Mouse (Mus musculus) CH12.LX (cell line): ENCODE data around the gene Kif3b. TPM values are rescaled to one million over a fixed set of nuclear protein-coding genes. Genes with fewer than 3 reads are reported as not detected.

Source experiments
- DNase-seq: peaks from one replicate; pipeline ENCODE4 v3.0.0-alpha.2; 2013; ENCODE audit errors: extremely low read depth
- H3K27ac ChIP-seq: 2 replicates; pipeline ENCODE4 v1.5.1; 2012; ENCODE audit warnings: low read depth, mild to moderate bottlenecking, control low read depth, moderate library complexity; ENCODE audit not compliant: insufficient read depth
- H3K27me3 ChIP-seq: replicated peaks from 2 replicates; pipeline ENCODE3; 2012; ENCODE audit warnings: inconsistent platforms
- H3K36me3 ChIP-seq, 2 experiments: replicated peaks in 1 of 2; 2 replicates each; pipeline versions ENCODE3 to v1.6.1; 2012; ENCODE audit warnings: inconsistent platforms in 1 of 2, low read length in 1 of 2, mild to moderate bottlenecking in 1 of 2, mixed read lengths in 1 of 2, moderate library complexity in 1 of 2; ENCODE audit not compliant: control insufficient read depth in 1 of 2, insufficient read depth in 1 of 2
- H3K4me1 ChIP-seq, 2 experiments: 2 replicates each; pipeline ENCODE4 v1.6.1; 2012; ENCODE audit warnings: inconsistent platforms in 1 of 2, moderate library complexity in 1 of 2; ENCODE audit not compliant: insufficient read depth in 2 of 2, control insufficient read depth in 1 of 2
- H3K4me2 ChIP-seq: 2 replicates; pipeline ENCODE4 v1.6.1; 2012; ENCODE audit warnings: low read depth, mild to moderate bottlenecking, control low read depth; ENCODE audit not compliant: poor library complexity, insufficient read depth, severe bottlenecking
- H3K4me3 ChIP-seq, 3 experiments: fragments of 150-350 bp in 1 of 3; sonication (generic) in 1 of 3; replicated peaks in 1 of 3; 2 replicates each; pipeline versions ENCODE3 to v1.5.1; 2011 to 2012; ENCODE audit warnings: low read depth in 2 of 3, low read length in 2 of 3, mild to moderate bottlenecking in 2 of 3, moderate library complexity in 2 of 3, control low read depth in 1 of 3, improper control_type of control experiment in 1 of 3, inconsistent platforms in 1 of 3, mixed read lengths in 1 of 3; ENCODE audit not compliant: poor library complexity in 1 of 3
- H3K79me2 ChIP-seq: replicated peaks from 2 replicates; pipeline ENCODE4 v1.6.1; 2012; ENCODE audit warnings: mild to moderate bottlenecking, moderate library complexity; ENCODE audit not compliant: control insufficient read depth, poor library complexity, insufficient read depth, severe bottlenecking; ENCODE audit errors: extremely low read depth
- H3K9ac ChIP-seq: 2 replicates; pipeline ENCODE4 v1.6.1; 2012; ENCODE audit warnings: low read depth, mild to moderate bottlenecking, control low read depth, moderate library complexity; ENCODE audit not compliant: insufficient read depth
- H3K9me3 ChIP-seq: replicated peaks from 2 replicates; pipeline ENCODE3; 2012; ENCODE audit warnings: low read length, inconsistent platforms, mixed read lengths
- BHLHE40 ChIP-seq: IDR thresholded peaks from 2 replicates; pipeline ENCODE4 v1.6.1; 2011; ENCODE audit warnings: mild to moderate bottlenecking, low read depth, low read length, improper control_type of control experiment
- CHD2 ChIP-seq: IDR thresholded peaks from 2 replicates; pipeline ENCODE4 v1.6.1; 2011; ENCODE audit warnings: low read length, improper control_type of control experiment
- CTCF ChIP-seq, 2 experiments: IDR thresholded peaks in 1 of 2; conservative IDR thresholded peaks in 1 of 2; 2 replicates each; pipeline ENCODE4 v1.5.1; 2011 to 2012; ENCODE audit warnings: low read depth in 2 of 2, low read length in 2 of 2, improper control_type of control experiment in 1 of 2, inconsistent platforms in 1 of 2, mild to moderate bottlenecking in 1 of 2, moderate library complexity in 1 of 2
- E2F4 ChIP-seq: IDR thresholded peaks from 2 replicates; pipeline ENCODE4 v1.6.1; 2011; ENCODE audit warnings: low read depth, low read length, improper control_type of control experiment; ENCODE audit not compliant: insufficient replicate concordance
- EP300 ChIP-seq: IDR thresholded peaks from 2 replicates; pipeline ENCODE4 v1.6.1; 2011; ENCODE audit warnings: low read length, improper control_type of control experiment
- HCFC1 ChIP-seq: IDR thresholded peaks from 2 replicates; pipeline ENCODE4 v1.6.1; 2012; ENCODE audit warnings: low read depth, mild to moderate bottlenecking, inconsistent platforms, low read length, improper control_type of control experiment
- IRF4 ChIP-seq: IDR thresholded peaks from 2 replicates; pipeline ENCODE4 v1.6.1; 2014; ENCODE audit warnings: low read depth, mild to moderate bottlenecking, inconsistent platforms, low read length, improper control_type of control experiment
- JUN ChIP-seq: IDR thresholded peaks from 2 replicates; pipeline ENCODE4 v1.6.1; 2011; ENCODE audit warnings: low read depth, mild to moderate bottlenecking, low read length, improper control_type of control experiment, moderate library complexity; ENCODE audit not compliant: insufficient read depth
- JUND ChIP-seq: conservative IDR thresholded peaks from 2 replicates; pipeline ENCODE4 v1.6.1; 2011; ENCODE audit warnings: low read depth, low read length, improper control_type of control experiment
- MAX ChIP-seq: IDR thresholded peaks from 2 replicates; pipeline ENCODE4 v1.6.1; 2011; ENCODE audit warnings: low read length, improper control_type of control experiment
- MEF2A ChIP-seq: IDR thresholded peaks from 2 replicates; pipeline ENCODE4 v1.6.1; 2014; ENCODE audit warnings: low read depth, mild to moderate bottlenecking, inconsistent platforms, low read length, improper control_type of control experiment, borderline replicate concordance
- MXI1 ChIP-seq: IDR thresholded peaks from 2 replicates; pipeline ENCODE4 v1.6.1; 2011; ENCODE audit warnings: mild to moderate bottlenecking, low read depth, low read length, improper control_type of control experiment
- MYC ChIP-seq: IDR thresholded peaks from 2 replicates; pipeline ENCODE4 v1.6.1; 2011; ENCODE audit warnings: low read depth, mild to moderate bottlenecking, improper control_type of control experiment, low read length
- POLR2A ChIP-seq: IDR thresholded peaks from 2 replicates; pipeline ENCODE4 v1.6.1; 2011; ENCODE audit warnings: low read depth, mild to moderate bottlenecking, improper control_type of control experiment, low read length
- RAD21 ChIP-seq: IDR thresholded peaks from 2 replicates; pipeline ENCODE4 v1.6.1; 2011; ENCODE audit warnings: low read depth, mild to moderate bottlenecking, low read length, improper control_type of control experiment, moderate library complexity
- SIN3A ChIP-seq: IDR thresholded peaks from 2 replicates; pipeline ENCODE4 v1.6.1; 2012; ENCODE audit warnings: low read length, improper control_type of control experiment, inconsistent platforms
- SMC3 ChIP-seq: IDR thresholded peaks from 2 replicates; pipeline ENCODE4 v1.6.1; 2011; ENCODE audit warnings: low read depth, low read length, improper control_type of control experiment
- TBP ChIP-seq: conservative IDR thresholded peaks from 2 replicates; pipeline ENCODE4 v1.6.1; 2011; ENCODE audit warnings: low read depth, low read length, improper control_type of control experiment
- USF1 ChIP-seq: IDR thresholded peaks from 2 replicates; pipeline ENCODE4 v1.6.1; 2014; ENCODE audit warnings: low read depth, mild to moderate bottlenecking, inconsistent platforms, low read length, improper control_type of control experiment
- ZC3H11A ChIP-seq: IDR thresholded peaks from 2 replicates; pipeline ENCODE4 v1.6.1; 2012; ENCODE audit warnings: low read depth, mild to moderate bottlenecking, inconsistent platforms, low read length, improper control_type of control experiment
- dilution Hi-C: fragments of 300-500 bp; cut with MboI; formaldehyde crosslinking; loops from 2 replicates; pipeline ENCODE4 v1.14.3; 2020; ENCODE audit warnings: low sequenced_read_pairs; ENCODE audit not compliant: extremely low pct_unique_long_range_greater_than_20kb, extremely low pct_ligation_motif_present
- in situ Hi-C: fragments of 300-500 bp; cut with MboI; formaldehyde crosslinking; loops from 3 replicates; pipeline ENCODE4 v1.14.3; 2019; ENCODE audit warnings: low sequenced_read_pairs, low pct_ligation_motif_present, low pct_unique_long_range_greater_than_20kb, mixed read lengths
- polyA plus RNA-seq: library from polyadenylated mRNA; unstranded; fragments of >175 nt; gene quantifications from 2 replicates; pipeline ENCODE4 v1.2.1, GENCODE M21; 2012; ENCODE audit warnings: low read depth; ENCODE audit not compliant: insufficient read length
- total RNA-seq, 2 experiments: library from RNA; depleted of rRNA; stranded (reverse); fragments of 300-350 nt in 1 of 2; fragments of >200 nt in 1 of 2; gene quantifications; 2 replicates each; pipeline ENCODE4 v1.2.3; 2012 to 2014

The Kif3b gene
- total and polyA plus RNA-seq, 3 experiments = 8.5 to 16.5 (median 10.6) TPM

- dilution Hi-C loops = no loop called here
These were observed 3.4 kb upstream of the Kif3b start for GRCm38 (mm10) chr2:153287835-153288234.

GRCm38 (mm10) chr2:153292305-153292861, 1.2 kb downstream of the Kif3b start:
- dilution Hi-C loops (no loop called here), in situ Hi-C loops (no loop called here)
- H3K4me2 ChIP-seq = peak overlapping the region; percentile 75
- H3K4me1 ChIP-seq = peaks cover 7 to 47% of the 10 kb centered on the region in 2 experiments
- H3K27me3 ChIP-seq = no peaks in the 10 kb centered on the region
- H3K79me2 ChIP-seq = peaks cover 7% of the 10 kb centered on the region
- TF ChIP-seq EP300 (0 out of 2 replicates have a peak, but pooled peaks have one; percentile 9), SIN3A (no peak; the same call in none of the 2 replicates), MXI1 (peak; percentile 98), RAD21 (no peak), MYC (peak; percentile 92), IRF4 (peak; percentile 49; the same call in 1 of the 2 replicates), MAX (peak; percentile 98), E2F4 (no peak), BHLHE40 (peak; percentile 57), MEF2A (no peak), CHD2 (peak; percentile 66), JUN (peak; percentile 45), USF1 (peak; percentile 26; the same call in 1 of the 2 replicates)
- no peaks in the 10 kb centered on the region for H3K9me3 ChIP-seq
- peak overlapping the region; percentile 6; the same call in 1 of the 2 replicates for H3K27ac ChIP-seq
- DNase-seq = peak; percentile 89
- 0 out of 2 replicates have a peak overlapping the region, but pooled peaks have one; percentile 91 for H3K9ac ChIP-seq
- H3K36me3 ChIP-seq = peaks cover 0 to 32% of the 10 kb centered on the region in 2 experiments
- peak overlapping the region; percentile 71 to 99 (median 94) for H3K4me3 ChIP-seq

More at GRCm38 (mm10) chr2:153287835-153288234, 3.4 kb upstream of the Kif3b start:
- no peak overlapping the region for H3K9ac ChIP-seq
- TF ChIP-seq MEF2A (no peak), HCFC1 (no peak), CTCF (conservative IDR thresholded peaks at IDR 0.05 in 1 of 2, IDR thresholded peaks at IDR 0.05 in 1 of 2; ENCODE audit: low read depth in 2 of 2, low read length in 2 of 2) (no peak), SMC3 (no peak), JUND (no peak), TBP (no peak), ZC3H11A (no peak), USF1 (no peak), POLR2A (no peak)
- TF ChIP-seq, all 38 proteins: peak for 0
- Histone ChIP-seq H3K36me3 (no peaks in the 10 kb centered on the region), H3K9me3 (no peaks in the 10 kb centered on the region), H3K79me2 (no peaks in the 10 kb centered on the region; the same call in 1 of the 2 replicates), H3K27ac (no peak overlapping the region), H3K4me1 (peaks cover 6 to 17% of the 10 kb centered on the region in 2 experiments), H3K4me3 (no peak overlapping the region), H3K27me3 (no peaks in the 10 kb centered on the region), H3K4me2 (no peak overlapping the region)
- DNase-seq = no peak
- in situ Hi-C loops = no loop called here
